Mouse (Mus musculus): ENCODE data around the gene Prrxl1.

Gene Prrxl1

DNA sequence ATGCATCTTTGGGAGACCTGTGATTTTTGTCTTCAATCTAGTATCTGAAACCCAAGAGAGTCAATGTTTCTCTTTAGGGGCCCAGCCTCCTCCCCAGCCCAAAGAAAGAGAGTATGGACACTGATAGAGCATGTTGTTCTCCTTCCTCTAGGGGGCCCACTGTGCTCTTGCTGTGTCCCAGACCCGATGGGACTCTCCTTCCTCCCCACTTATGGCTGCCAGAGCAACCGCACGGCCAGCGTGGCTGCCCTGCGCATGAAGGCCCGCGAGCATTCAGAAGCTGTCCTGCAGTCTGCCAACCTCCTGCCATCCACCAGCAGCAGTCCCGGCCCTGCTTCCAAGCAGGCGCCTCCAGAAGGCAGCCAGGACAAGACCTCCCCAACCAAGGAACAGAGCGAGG lies 29.4 kb downstream of the Prrxl1 start:
- no peak for DNase-seq

GRCm38 (mm10) chr14:32632908-32633600 lies 33.8 kb downstream of the Prrxl1 start:
- no peak for DNase-seq

DNA sequence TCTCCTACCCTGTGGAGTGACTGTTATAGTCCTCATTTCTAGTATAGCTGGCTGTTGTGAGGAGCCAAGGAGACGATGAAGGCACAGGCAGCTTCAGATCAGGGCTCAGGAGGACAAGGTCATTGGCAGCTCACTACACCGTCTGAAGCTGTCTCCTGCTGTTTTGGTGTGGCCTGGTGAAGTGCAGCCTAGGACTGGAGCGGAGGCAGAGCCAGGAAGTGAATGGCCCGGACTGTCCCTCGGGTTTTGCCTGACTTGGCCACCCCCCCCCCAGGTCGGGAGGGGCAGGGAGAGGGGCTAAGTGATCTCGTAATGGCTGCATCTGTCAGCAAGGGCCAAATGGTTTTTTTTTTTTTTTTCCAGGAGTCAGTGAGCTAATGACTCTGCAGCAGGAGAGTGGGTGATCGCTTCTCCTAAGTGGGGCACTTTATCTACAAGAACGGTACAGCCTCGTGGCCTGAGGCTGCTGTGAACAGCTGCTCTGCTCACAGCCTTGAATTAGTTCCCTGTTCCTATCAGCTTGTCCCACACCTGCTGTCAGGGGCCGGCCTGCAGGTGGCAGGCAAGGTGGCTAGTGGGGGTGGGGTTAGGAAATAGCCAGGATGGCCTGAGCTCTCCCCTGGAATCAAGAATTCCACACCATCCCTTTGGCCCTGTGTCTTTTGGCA lies 34.9 kb downstream of the Prrxl1 start:
- DNase-seq: no peak

GRCm38 (mm10) chr14:32638485-32638884 lies 39.3 kb downstream of the Prrxl1 start:
- DNase-seq: no peak

GRCm38 (mm10) chr14:32659781-32660180 lies 60.6 kb downstream of the Prrxl1 start:
- DNase-seq: no peak

GRCm38 (mm10) chr14:32663099-32663498 lies 63.9 kb downstream of the Prrxl1 start:
- DNase-seq: no peak

DNA sequence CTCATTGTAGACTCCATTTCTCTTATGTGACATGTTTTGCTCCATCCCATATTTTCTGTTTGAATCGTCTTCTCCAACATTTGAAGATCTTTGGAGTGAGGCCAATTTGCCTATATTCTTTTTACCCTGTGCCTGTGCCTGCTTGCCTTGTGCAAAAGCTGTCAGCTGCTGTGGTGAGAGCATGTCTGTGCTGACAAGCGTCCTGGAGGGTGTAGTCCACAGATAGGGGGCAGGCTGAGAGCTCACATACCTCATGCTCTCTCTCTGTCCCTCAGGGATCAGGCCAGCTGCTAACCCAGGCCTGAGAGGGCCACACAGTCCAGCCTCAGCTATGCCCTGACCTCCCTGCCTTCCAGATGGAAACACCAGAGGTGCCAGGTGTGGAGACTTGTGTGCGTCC lies 74.0 kb downstream of the Prrxl1 start:
- DNase-seq: no peak

DNA sequence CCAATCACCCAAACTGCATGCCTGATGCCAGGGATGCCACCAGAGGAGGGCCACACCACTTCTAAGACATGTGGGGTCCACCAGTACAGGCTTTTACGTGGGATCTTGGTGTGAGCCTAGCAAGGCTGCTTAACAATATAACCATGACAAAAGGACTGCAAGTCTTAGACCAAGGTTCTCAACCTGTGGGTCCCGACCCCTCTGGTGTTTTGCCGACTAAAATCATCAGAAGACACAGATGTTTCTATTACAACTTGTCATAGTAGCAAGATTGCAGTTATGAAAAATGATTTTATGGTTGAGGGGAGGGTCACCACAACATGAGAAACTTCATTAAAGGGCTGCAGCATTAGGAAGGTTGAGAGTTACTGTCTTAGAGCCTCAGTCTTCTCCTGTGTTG lies 79.4 kb downstream of the Prrxl1 start:
- DNase-seq: no peak

GRCm38 (mm10) chr14:32681603-32682002 lies 82.4 kb downstream of the Prrxl1 start:
- DNase-seq: no peak

GRCm38 (mm10) chr14:32682536-32682935 lies 83.3 kb downstream of the Prrxl1 start:
- DNase-seq: no peak

DNA sequence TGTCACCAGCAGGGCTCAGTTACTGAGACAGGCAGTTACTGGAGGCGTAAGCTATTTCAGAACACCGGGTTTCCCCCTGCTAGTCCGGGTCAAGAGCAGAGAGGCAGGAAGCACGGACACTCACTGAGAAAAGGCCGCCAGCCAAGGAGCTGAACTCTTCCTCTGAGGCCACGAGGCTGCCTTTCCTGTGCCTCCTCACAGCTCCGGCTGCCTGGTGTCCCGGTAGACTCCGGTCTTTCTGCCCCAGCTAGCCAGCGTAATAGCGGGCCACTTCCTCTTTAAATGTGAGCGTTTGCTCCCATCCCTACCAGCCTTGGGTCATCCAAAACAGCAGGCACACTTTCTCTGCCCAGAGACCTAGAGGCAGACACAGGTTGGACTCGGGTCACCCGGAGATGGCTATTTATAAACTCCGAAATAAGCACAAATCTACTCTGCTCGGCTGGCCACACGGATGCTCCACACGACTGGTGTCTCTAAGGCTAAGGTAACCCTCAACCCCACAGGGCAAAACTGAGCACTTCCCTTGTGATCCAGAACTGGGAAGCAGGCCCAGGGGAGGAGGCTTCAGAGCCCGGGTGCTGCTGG lies 84.1 kb downstream of the Prrxl1 start:
- DNase-seq: no peak

- DNase-seq: no peak
Observed at GRCm38 (mm10) chr14:32683982-32684734, 85.0 kb downstream of the Prrxl1 start.

GRCm38 (mm10) chr14:32684735-32685105 lies 85.5 kb downstream of the Prrxl1 start:
- DNase-seq: no peak

GRCm38 (mm10) chr14:32685124-32685826 lies 86.1 kb downstream of the Prrxl1 start, which contains the start of gene 3425401B19Rik:
TSS of gene 3425401B19Rik (minus strand) at chr14:32685293.
- DNase-seq: no peak

- DNase-seq: no peak
Observed at GRCm38 (mm10) chr14:32695906-32696305, 96.7 kb downstream of the Prrxl1 start.

GRCm38 (mm10) chr14:32696344-32696743 lies 97.1 kb downstream of the Prrxl1 start:
- DNase-seq: no peak

GRCm38 (mm10) chr14:32697774-32698173 lies 98.6 kb downstream of the Prrxl1 start:
- no peak for DNase-seq

- DNase-seq: no peak
Observed at GRCm38 (mm10) chr14:32698556-32698955, 99.3 kb downstream of the Prrxl1 start.
